Mouse (Mus musculus) cerebellum, adult 2 months (tissue): ENCODE measurements at regions not wholly inside any gene's neighbourhood (a gene's known extent, or its start where the extent isn't known, plus 50 kb on each side); places are given as distances from the start of the nearest gene placed in this dataset.

Experiments
- CTCF ChIP-seq: fragments of 200-500 bp; IDR thresholded peaks from 2 replicates; pipeline ENCODE4 v1.5.1; 2011; ENCODE audit warnings: low read depth, mild to moderate bottlenecking, control low read depth, low read length, moderate library complexity, borderline replicate concordance; ENCODE audit not compliant: insufficient read depth
- POLR2A ChIP-seq: fragments of 200-500 bp; IDR thresholded peaks from 2 replicates; pipeline ENCODE4 v1.6.1; 2011; ENCODE audit warnings: low read length, control low read depth, borderline replicate concordance; ENCODE audit not compliant: insufficient read depth

GRCm38 (mm10) chr15:31869673-31870417, 268.2 kb downstream of the Fam173b start:
- TF ChIP-seq CTCF (no peak), POLR2A (no peak)
